Mouse (Mus musculus): ENCODE results near the gene Olfr599.
"Not testable (repeated sequence)": the region's sequence is repeated elsewhere in the genome, so short reads cannot be mapped to it uniquely, and the experiment has no call there.

Gene Olfr599

GRCm38 (mm10) chr7:103335617-103336016 is at the start of gene Olfr599:
Gene Olfr599, plus strand, starts transcription at chr7:103335917.
- DNase-seq (ENCODE audit: low spot score) = no peak

GRCm38 (mm10) chr7:103305348-103305747 is 30.4 kb upstream of the Olfr599 start, which contains the start of gene Olfr596:
Gene Olfr596, plus strand, starts transcription at chr7:103305648.
- DNase-seq (ENCODE audit: low spot score) = not testable (repeated sequence)

- not testable (repeated sequence) for DNase-seq (ENCODE audit: low spot score)
Measured at GRCm38 (mm10) chr7:103316015-103316414, 19.7 kb upstream of the Olfr599 start, which contains the start of gene Olfr597. Gene Olfr597, plus strand, starts transcription at chr7:103316315.

GRCm38 (mm10) chr7:103323268-103323667 is 12.4 kb upstream of the Olfr599 start, which contains the start of gene Olfr598:
Gene Olfr598, plus strand, starts transcription at chr7:103323568.
- no peak for DNase-seq (ENCODE audit: low spot score)

- DNase-seq (ENCODE audit: low spot score) = no peak
Measured at GRCm38 (mm10) chr7:103349569-103349968, 13.9 kb downstream of the Olfr599 start, which contains the start of gene Olfr600. Gene Olfr600, minus strand, starts transcription at chr7:103349669.

GRCm38 (mm10) chr7:103362555-103362954 is 26.8 kb downstream of the Olfr599 start, which contains the start of gene Olfr601:
Gene Olfr601, minus strand, starts transcription at chr7:103362655.
- DNase-seq (ENCODE audit: low spot score) = no peak

GRCm38 (mm10) chr7:103386077-103386476 is 50.4 kb downstream of the Olfr599 start, which contains the start of gene Olfr603:
Gene Olfr603, minus strand, starts transcription at chr7:103386177.
- no peak for DNase-seq (ENCODE audit: low spot score)
